Mouse (Mus musculus): ENCODE measurements at regions not wholly inside any gene's neighbourhood (a gene's known extent, or its start where the extent isn't known, plus 50 kb on each side); places are given as distances from the start of the nearest gene placed in this dataset.

DNA sequence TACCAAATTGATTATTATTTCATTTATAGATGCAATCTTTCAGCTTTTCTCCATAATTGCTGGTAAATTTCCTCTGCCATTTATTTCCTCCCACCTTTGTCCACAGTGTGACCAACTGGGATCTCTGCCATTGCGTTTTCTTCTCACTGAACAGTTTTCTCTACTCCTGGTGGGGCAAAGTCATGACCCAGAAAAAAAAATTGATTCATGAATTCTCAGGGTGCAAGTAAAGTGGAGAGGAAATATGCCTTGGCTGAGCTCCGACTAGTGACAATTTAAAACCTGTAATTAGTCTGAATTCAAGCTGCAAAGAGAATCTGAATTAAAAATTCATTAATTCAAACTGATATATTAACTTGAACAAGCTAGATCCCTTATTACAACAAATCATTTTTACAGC lies 452.6 kb downstream of the Prkd1 start:
- H3K27ac ChIP-seq (ENCODE audit: low read depth, low read length), result no peak overlapping the region
- H3K4me2 ChIP-seq (ENCODE audit: low read depth, low read length, severe bottlenecking), result no peak overlapping the region
- WGBS, result 51% methylated on average over 2 of the region's 2 CpGs
- ATAC-seq (replicated peaks; ENCODE audit: low FRiP score) (no peak), DNase-seq (ENCODE audit: low spot score) (no peak)
- H3K4me1 ChIP-seq (replicated peaks; ENCODE audit: control insufficient read depth, insufficient read depth, low read length), result peaks cover 6% of the 10 kb centered on the region; the same call in 1 of the 2 replicates
- no peaks in the 10 kb centered on the region for H3K27me3 ChIP-seq (ENCODE audit: control insufficient read depth, insufficient read depth, low read length)
- H3K36me3 ChIP-seq (ENCODE audit: control insufficient read depth, insufficient read depth, low read length), result no peaks in the 10 kb centered on the region
- no peak overlapping the region for H3K4me3 ChIP-seq (ENCODE audit: low read depth, low read length)
- H3K9ac ChIP-seq (ENCODE audit: low read length), result no peak overlapping the region
- no peaks in the 10 kb centered on the region for H3K9me3 ChIP-seq (ENCODE audit: control insufficient read depth, low read length)

DNA sequence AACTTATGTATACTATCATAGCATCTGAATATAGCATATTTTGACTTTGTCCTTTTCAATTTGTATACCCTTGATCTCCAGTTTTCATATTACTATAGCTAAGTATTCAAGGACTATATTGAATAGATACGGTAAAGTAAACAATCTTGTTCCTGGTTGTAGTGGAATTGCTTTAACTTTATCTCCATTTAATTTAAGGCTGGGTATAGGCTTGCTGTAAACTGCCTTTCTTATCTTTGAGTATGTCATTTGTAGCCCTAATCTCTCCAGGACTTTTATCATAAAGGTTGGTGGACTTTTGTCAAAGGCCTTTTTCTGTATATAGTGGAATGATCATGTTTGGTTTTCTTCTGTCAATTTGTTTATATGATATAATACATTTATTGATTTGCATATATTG lies 407.8 kb downstream of the Prkd1 start:
- 93% methylated on average over 1 of the region's 1 CpGs for WGBS
- ATAC-seq (replicated peaks; ENCODE audit: low FRiP score) (no peak), DNase-seq (ENCODE audit: low spot score) (no peak)
- no peak overlapping the region for H3K27ac ChIP-seq (ENCODE audit: low read depth, low read length)
- no peak overlapping the region for H3K4me3 ChIP-seq (ENCODE audit: low read depth, low read length)
- no peak overlapping the region for H3K4me2 ChIP-seq (ENCODE audit: low read depth, low read length, severe bottlenecking)
- H3K27me3 ChIP-seq (ENCODE audit: control insufficient read depth, insufficient read depth, low read length), result no peaks in the 10 kb centered on the region
- no peaks in the 10 kb centered on the region for H3K36me3 ChIP-seq (ENCODE audit: control insufficient read depth, insufficient read depth, low read length)
- no peaks in the 10 kb centered on the region for H3K9me3 ChIP-seq (ENCODE audit: control insufficient read depth, low read length)
- no peak overlapping the region for H3K9ac ChIP-seq (ENCODE audit: low read length)
- H3K4me1 ChIP-seq (replicated peaks; ENCODE audit: control insufficient read depth, insufficient read depth, low read length), result no peaks in the 10 kb centered on the region

DNA sequence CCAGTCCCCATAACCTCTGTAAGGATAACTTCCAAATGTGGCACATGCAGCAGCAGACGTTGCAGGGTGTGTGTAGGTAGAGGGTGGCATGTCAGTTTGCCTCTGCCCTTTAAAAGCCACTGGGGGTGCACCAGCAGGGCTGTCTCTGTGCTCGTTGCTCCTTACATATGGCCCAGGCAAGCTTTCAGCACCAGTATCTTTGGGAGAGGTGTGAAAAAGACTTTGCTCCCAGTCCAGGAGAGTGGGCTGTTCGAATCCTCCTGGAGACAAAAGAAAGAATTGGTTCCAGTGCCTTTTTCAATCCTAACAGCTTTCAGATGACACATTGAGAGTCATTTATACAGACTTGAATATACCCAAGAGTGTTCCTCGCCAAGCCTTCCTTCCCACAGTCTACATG lies 390.0 kb downstream of the Prkd1 start:
- WGBS, result 85% methylated on average over 4 of the region's 4 CpGs

DNA sequence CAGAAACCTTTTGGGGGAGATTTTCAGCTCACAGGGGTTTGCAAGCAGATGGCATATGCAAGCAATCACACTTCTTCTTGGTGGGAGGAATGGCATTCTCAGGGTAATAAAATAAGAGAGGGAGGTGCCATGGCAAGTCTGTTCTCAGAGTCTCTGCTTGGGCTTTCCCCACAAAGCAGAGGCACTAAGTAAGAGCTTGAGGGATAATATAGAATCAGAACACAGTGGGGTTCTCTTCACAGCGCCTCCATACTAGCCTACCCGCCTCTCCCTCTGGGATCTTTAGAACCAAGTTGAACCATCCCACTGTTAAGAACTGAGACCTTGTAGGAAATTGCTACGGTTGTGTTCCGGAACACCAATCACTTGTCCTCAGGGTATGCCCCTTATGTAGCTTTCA lies 387.8 kb downstream of the Prkd1 start:
- no peak for ATAC-seq (replicated peaks; ENCODE audit: low FRiP score)

More for the DNA sequence above, 390.0 kb downstream of the Prkd1 start:
- ATAC-seq (replicated peaks; ENCODE audit: low FRiP score) (no peak), DNase-seq (ENCODE audit: low spot score) (no peak)
- no peaks in the 10 kb centered on the region for H3K9me3 ChIP-seq (ENCODE audit: control insufficient read depth, low read length)
- H3K4me2 ChIP-seq (ENCODE audit: low read depth, low read length, severe bottlenecking), result no peak overlapping the region
- no peak overlapping the region for H3K9ac ChIP-seq (ENCODE audit: low read length)
- H3K4me1 ChIP-seq (replicated peaks; ENCODE audit: control insufficient read depth, insufficient read depth, low read length), result no peaks in the 10 kb centered on the region
- no peaks in the 10 kb centered on the region for H3K36me3 ChIP-seq (ENCODE audit: control insufficient read depth, insufficient read depth, low read length)
- H3K27me3 ChIP-seq (ENCODE audit: control insufficient read depth, insufficient read depth, low read length), result no peaks in the 10 kb centered on the region
- H3K4me3 ChIP-seq (ENCODE audit: low read depth, low read length), result no peak overlapping the region
- no peak overlapping the region for H3K27ac ChIP-seq (ENCODE audit: low read depth, low read length)

DNA sequence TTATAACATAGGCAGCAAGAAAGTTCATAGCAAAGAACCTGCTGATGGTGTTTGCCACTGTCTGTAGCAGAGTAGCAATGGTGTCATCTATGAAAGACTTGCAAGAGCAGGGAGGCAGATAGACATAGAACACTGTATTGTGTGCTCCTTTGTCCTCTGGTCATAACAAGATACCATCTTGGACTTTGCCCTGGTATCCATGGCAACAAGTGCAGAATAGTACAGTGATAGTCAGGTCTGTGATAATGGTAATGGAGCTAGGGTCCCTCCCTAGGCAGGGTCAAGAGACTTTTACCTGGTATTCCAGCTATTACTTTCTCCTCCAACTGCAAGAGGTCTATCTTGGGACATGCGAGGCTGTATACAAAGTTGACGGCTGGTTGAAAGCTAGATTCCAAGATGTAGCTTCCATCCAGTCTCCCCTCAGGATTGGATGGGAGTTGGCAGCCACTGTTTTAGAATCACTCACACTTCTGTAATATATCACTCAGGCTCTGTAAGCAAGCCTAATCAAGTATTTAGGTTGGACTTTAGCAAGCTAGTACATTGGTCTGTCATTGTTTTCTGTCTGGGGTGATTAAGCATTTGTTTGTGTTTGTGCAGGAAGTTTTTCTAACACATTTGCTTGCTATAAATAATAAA lies 375.5 kb downstream of the Prkd1 start:
- no peak for ATAC-seq (replicated peaks; ENCODE audit: low FRiP score)
- H3K27me3 ChIP-seq (ENCODE audit: control insufficient read depth, insufficient read depth, low read length), result no peaks in the 10 kb centered on the region
- 92% methylated on average over 2 of the region's 2 CpGs for WGBS
- H3K4me2 ChIP-seq (ENCODE audit: low read depth, low read length, severe bottlenecking), result no peak overlapping the region
- no peaks in the 10 kb centered on the region for H3K36me3 ChIP-seq (ENCODE audit: control insufficient read depth, insufficient read depth, low read length)
- H3K4me3 ChIP-seq (ENCODE audit: low read depth, low read length), result no peak overlapping the region
- no peaks in the 10 kb centered on the region for H3K9me3 ChIP-seq (ENCODE audit: control insufficient read depth, low read length)
- H3K27ac ChIP-seq (ENCODE audit: low read depth, low read length), result no peak overlapping the region
- DNase-seq (ENCODE audit: low spot score), result no peak
- no peak overlapping the region for H3K9ac ChIP-seq (ENCODE audit: low read length)
- no peaks in the 10 kb centered on the region for H3K4me1 ChIP-seq (replicated peaks; ENCODE audit: control insufficient read depth, insufficient read depth, low read length)

More for the DNA sequence above, 387.8 kb downstream of the Prkd1 start:
- H3K36me3 ChIP-seq (ENCODE audit: control insufficient read depth, insufficient read depth, low read length), result no peaks in the 10 kb centered on the region
- no peak for DNase-seq (ENCODE audit: low spot score)
- no peak overlapping the region for H3K27ac ChIP-seq (ENCODE audit: low read depth, low read length)
- H3K9me3 ChIP-seq (ENCODE audit: control insufficient read depth, low read length), result no peaks in the 10 kb centered on the region
- 91% methylated on average over 4 of the region's 4 CpGs for WGBS
- H3K4me1 ChIP-seq (replicated peaks; ENCODE audit: control insufficient read depth, insufficient read depth, low read length), result no peaks in the 10 kb centered on the region
- H3K4me2 ChIP-seq (ENCODE audit: low read depth, low read length, severe bottlenecking), result no peak overlapping the region
- no peak overlapping the region for H3K4me3 ChIP-seq (ENCODE audit: low read depth, low read length)
- H3K27me3 ChIP-seq (ENCODE audit: control insufficient read depth, insufficient read depth, low read length), result no peaks in the 10 kb centered on the region
- no peak overlapping the region for H3K9ac ChIP-seq (ENCODE audit: low read length)

DNA sequence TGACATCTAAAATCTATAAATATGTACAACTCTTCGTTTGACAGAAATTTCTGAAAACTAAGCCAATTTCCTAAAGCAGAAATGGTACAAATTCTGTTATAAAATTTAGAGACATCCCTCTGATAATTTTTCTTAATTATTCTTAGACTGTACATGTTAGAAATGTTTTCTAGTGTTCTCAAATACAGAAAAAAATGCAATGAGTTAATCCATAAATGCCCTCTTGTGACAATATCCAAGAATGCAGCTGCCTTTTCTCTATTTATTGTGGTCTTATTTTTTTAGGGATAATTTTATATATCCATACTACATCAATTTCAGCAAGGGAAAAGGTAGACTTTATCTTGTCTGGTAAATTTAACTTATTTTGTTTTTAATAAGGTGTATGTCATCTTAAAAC lies 367.3 kb downstream of the Prkd1 start:
- no peak overlapping the region for H3K27ac ChIP-seq (ENCODE audit: low read depth, low read length)
- DNase-seq (ENCODE audit: low spot score) (no peak), ATAC-seq (replicated peaks; ENCODE audit: low FRiP score) (no peak)
- 77% methylated on average over 1 of the region's 1 CpGs for WGBS
- no peak overlapping the region for H3K4me2 ChIP-seq (ENCODE audit: low read depth, low read length, severe bottlenecking)
- no peaks in the 10 kb centered on the region; the same call in 1 of the 2 replicates for H3K9me3 ChIP-seq (ENCODE audit: control insufficient read depth, low read length)
- H3K36me3 ChIP-seq (ENCODE audit: control insufficient read depth, insufficient read depth, low read length), result no peaks in the 10 kb centered on the region
- H3K4me1 ChIP-seq (replicated peaks; ENCODE audit: control insufficient read depth, insufficient read depth, low read length), result no peaks in the 10 kb centered on the region
- no peak overlapping the region for H3K9ac ChIP-seq (ENCODE audit: low read length)
- no peaks in the 10 kb centered on the region for H3K27me3 ChIP-seq (ENCODE audit: control insufficient read depth, insufficient read depth, low read length)
- H3K4me3 ChIP-seq (ENCODE audit: low read depth, low read length), result no peak overlapping the region
